Mouse (Mus musculus): Measurements from ENCODE around the gene Prcp.

Prcp gene

DNA sequence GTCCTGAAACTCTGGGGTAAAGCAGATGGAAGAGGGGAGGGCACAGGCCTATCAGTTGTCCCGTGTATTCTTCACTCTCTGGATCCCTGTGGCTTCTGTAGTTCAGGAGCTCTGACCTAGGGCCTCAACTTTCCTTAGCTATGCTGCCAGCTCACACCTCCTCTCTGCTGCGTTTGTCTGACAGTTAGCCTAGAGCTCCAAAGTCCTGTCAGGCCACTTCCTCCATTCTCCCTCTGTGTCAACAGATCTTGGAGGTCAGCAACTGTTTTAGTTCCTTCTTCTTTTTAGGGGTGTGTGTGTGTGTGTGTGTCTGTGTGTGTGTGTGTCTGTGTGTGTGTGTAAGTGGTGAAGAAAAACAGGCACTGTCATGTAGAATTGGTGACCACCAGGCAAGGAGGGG lies 106.5 kb downstream of the Prcp start:
- no peak for DNase-seq

DNA sequence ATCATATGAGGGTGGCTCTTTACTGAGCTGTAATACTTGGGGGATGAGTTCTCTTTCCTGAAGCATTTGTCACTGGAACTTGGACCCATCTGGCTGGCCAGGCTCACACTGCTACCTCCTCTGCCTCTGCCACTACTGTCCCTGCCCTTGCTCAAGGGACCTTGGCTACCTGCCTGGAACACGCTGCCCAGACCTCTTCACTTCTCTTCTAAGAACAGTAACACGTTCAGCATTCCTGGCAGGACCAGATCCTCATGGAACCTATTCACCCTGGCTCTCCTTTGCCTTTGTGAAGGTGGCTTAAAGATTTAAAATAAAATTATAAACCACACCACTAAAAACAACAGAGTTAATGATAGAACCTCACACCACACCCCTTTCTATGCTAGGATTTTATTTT lies 107.6 kb downstream of the Prcp start:
- DNase-seq, result peak; percentile 19
